Mouse (Mus musculus) forebrain, embryonic 13.5 days (tissue): ENCODE measurements around the gene Rasl10a. TPM values are rescaled to one million over a fixed set of nuclear protein-coding genes. Genes with fewer than 3 reads are reported as not detected.
A peak's percentile ranks its signal among the peaks of the same experiment; 100 is the strongest.
"Not testable (repeated sequence)": the region's sequence is repeated elsewhere in the genome, so short reads cannot be mapped to it uniquely, and the experiment has no call there.

Experiments
- ATAC-seq: fragments of 200-750 bp; cut with Nextera tagmentation; 2 replicates; pipeline ENCODE4 v1.8.0; 2017
- H3K27ac ChIP-seq: fragments of 300-500 bp; sonication (generic); 2 replicates; pipeline ENCODE4 v1.5.1; 2015; ENCODE audit warnings: inconsistent platforms, mild to moderate bottlenecking, moderate library complexity
- H3K27me3 ChIP-seq: fragments of 300-500 bp; sonication (generic); 2 replicates; pipeline ENCODE4 v1.6.1; 2015; ENCODE audit warnings: mild to moderate bottlenecking, inconsistent platforms
- H3K36me3 ChIP-seq: fragments of 300-500 bp; sonication (generic); 2 replicates; pipeline ENCODE4 v1.6.1; 2015; ENCODE audit warnings: mild to moderate bottlenecking, inconsistent platforms; ENCODE audit not compliant: poor library complexity, severe bottlenecking
- H3K4me1 ChIP-seq: fragments of 300-500 bp; sonication (generic); 2 replicates; pipeline ENCODE4 v1.6.1; 2015; ENCODE audit warnings: inconsistent platforms
- H3K4me2 ChIP-seq: fragments of 300-500 bp; sonication (generic); 2 replicates; pipeline ENCODE4 v1.6.1; 2015; ENCODE audit warnings: inconsistent platforms, mild to moderate bottlenecking, moderate library complexity
- H3K4me3 ChIP-seq: fragments of 300-500 bp; sonication (generic); 2 replicates; pipeline ENCODE4 v1.5.1; 2015; ENCODE audit warnings: mild to moderate bottlenecking, inconsistent platforms
- H3K9ac ChIP-seq: fragments of 300-500 bp; sonication (generic); 2 replicates; pipeline ENCODE4 v1.6.1; 2015; ENCODE audit warnings: mild to moderate bottlenecking, inconsistent platforms
- H3K9me3 ChIP-seq: fragments of 300-500 bp; sonication (generic); replicated peaks from 2 replicates; pipeline ENCODE4 v1.6.1; 2016; ENCODE audit warnings: inconsistent platforms
- WGBS: fragments of 180-500 bp; shearing (Covaris S2); methylation state at CpG from one replicate; pipeline ENCODE4 v1.1.7; 2015; 5-methylcytosine and 5-hydroxymethylcytosine counted together
- polyA plus RNA-seq: library from polyadenylated mRNA; unstranded; fragments of >200 nt; fragmentation: Nextera tagmentation; extraction: Ambion mirVana; gene quantifications from 2 replicates; pipeline ENCODE4 v1.2.1, GENCODE M21; 2015

Gene Rasl10a
- polyA plus RNA-seq, 1 experiment from 2014 or later = not detected

DNA sequence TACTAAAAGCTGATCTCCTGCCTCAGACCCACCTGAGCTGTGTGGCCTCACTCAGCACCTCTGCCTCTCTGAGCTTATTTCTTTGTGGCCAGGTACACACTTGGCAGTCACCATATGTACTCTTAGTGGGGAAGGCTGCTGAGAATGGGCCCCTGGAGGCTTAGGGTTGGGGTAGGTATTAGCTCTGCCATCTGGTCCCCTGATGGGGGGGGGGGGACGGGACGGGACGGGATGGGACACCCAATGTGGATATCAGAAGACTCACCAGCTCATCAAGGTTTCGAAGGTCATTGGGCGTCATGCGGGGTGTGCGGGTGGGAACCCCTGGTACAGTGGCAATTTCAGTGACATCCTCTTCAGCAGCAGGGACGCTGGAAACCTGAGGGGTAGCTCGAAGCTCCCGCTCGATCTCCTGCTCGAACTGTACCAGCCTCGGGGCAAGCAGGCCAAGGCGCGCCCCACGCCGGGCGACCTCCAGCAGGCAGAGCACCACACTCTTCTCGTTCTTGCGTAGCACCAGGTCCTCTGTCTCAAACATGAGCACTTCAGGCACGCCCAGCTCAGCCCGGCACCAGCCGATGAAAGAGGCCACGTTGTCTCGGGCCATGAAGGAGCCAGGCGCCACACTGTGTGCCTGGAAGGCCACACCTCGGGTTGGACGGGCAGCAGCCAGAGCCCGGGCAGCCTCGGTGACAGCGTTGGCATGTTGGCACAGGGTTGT, 5.8 kb downstream of the Rasl10a start:
- Histone ChIP-seq H3K4me2 (peak overlapping the region; percentile 87), H3K27me3 (peaks cover 61% of the 10 kb centered on the region), H3K4me1 (peaks cover 49% of the 10 kb centered on the region), H3K9me3 (no peaks in the 10 kb centered on the region), H3K4me3 (peak overlapping the region; percentile 69), H3K27ac (no peak overlapping the region), H3K36me3 (peaks cover 17% of the 10 kb centered on the region), H3K9ac (peak overlapping the region; percentile 82; the same call in 1 of the 2 replicates)
- ATAC-seq = no peak
- 55% methylated on average over 31 of the region's 31 CpGs for WGBS

DNA sequence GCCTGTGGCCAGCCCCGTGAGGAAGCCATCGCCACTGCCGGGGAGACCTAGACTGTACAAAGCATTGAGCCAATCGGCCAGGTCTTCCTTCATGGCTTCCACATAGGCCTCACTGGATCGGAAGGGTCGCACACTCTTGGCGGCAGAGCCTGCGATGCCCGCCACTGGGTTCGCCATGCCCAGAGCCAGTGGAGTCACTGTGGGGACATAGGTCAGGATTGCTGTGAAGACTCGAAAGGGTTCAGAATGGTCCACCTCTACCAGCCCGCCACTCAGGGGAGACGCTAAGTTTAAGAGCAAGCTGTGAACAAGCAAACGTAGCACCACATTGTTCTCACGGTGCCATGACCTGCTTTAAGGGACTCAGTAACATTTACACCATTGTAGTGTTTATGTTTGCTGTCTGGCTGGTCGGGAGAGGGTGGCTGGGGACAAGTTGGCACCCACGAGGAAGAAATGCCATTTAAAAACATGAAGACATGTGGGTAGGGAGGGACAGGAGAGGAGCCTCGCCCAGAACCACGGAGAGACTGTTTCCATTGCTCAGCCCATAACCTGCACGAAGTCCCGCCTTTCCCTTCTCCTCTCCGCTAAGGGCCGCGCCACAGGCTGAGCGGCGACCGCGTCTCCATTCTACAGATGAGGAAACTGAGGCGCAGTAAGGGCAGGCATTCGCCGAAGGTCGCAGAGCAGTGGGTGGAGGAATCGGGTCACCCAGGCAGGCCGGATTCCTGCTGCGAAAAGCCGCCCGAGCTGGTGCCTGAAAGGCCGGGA, 6.5 kb downstream of the Rasl10a start:
- no peak; the same call in 1 of the 2 replicates for ATAC-seq
- WGBS = 16% methylated on average over 38 of the region's 38 CpGs
- no peak overlapping the region for H3K27ac ChIP-seq
- peak overlapping the region; percentile 87 for H3K4me2 ChIP-seq
- peaks cover 45% of the 10 kb centered on the region for H3K4me1 ChIP-seq
- peak overlapping the region; percentile 69 for H3K4me3 ChIP-seq
- peaks cover 53% of the 10 kb centered on the region for H3K27me3 ChIP-seq
- peak overlapping the region; percentile 82 for H3K9ac ChIP-seq
- H3K36me3 ChIP-seq = peaks cover 25% of the 10 kb centered on the region
- H3K9me3 ChIP-seq = no peaks in the 10 kb centered on the region

DNA sequence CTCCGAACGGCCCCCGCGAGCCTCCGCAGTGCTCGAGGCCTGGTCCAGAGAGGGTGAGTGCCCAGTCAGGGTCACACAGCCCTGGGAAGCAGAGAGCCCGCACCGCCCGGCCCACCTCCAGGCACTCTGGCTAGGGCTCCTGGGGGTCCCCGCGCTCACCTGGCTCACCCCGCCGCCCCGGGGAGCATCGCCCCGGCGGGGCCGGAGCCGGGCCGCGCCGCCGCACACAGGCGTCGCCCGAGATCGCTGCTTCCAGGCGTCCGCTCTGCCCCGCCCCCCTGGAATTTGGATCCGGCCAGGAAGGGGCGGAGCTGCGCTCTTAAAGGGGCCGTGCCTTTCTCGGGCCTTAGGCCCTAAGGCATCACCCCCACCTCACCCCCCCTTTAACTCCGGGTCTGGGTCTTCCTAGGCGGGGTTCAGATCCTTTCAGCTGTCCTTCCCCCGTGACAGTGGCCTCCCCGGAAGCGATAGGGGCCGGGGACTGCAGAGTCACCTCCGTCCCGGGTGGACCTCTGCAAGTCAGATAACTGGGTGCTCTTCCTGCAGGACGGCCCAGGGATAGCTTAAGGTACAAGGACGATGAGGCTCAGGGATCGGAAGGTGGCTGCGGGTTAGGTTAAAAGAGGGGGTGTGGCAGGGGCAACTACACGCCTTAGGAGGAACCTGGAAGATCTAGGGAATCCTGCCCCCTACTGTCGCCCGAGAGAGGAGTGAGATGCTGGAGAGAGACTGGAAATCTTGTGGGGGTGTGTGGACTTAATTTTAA, 7.3 kb downstream of the Rasl10a start, which contains the start of gene Gas2l1:
Gas2l1 (minus strand) TSS at position 272 of the 766 bp plus-strand sequence.
- peak; percentile 89 for ATAC-seq
- H3K27me3 ChIP-seq = peaks cover 46% of the 10 kb centered on the region

DNA sequence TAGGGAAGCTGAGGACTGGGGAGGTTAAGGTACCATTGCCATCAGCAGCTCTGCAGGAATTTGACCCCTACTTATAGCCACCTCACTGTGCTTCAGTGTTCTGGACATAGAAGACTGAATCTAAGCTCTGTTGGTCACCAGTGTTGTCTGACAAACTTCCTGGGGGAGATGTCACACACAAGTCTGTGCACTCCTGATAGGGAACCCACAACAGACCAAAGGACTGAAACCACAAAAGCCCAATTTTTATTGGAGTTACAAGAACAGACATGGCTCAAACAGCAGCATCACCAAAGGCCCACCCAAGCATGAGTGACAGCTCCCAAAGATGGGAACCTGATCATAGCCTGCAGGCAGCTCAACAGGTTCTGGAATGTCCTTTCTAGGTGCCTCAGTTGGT, 9.1 kb downstream of the Rasl10a start:
- no peak for ATAC-seq
- H3K9ac ChIP-seq = no peak overlapping the region
- no peaks in the 10 kb centered on the region for H3K9me3 ChIP-seq
- peaks cover 49% of the 10 kb centered on the region for H3K36me3 ChIP-seq
- H3K4me2 ChIP-seq = no peak overlapping the region
- peaks cover 27% of the 10 kb centered on the region for H3K27me3 ChIP-seq
- no peak overlapping the region for H3K4me3 ChIP-seq
- no peak overlapping the region for H3K27ac ChIP-seq
- peaks cover 28% of the 10 kb centered on the region for H3K4me1 ChIP-seq

More for the DNA sequence above, 7.3 kb downstream of the Rasl10a start, which contains the start of gene Gas2l1:
- WGBS = under 1% methylated on average over 39 of the region's 50 CpGs
- Histone ChIP-seq H3K4me1 (peaks cover 41% of the 10 kb centered on the region), H3K9me3 (no peaks in the 10 kb centered on the region), H3K27ac (no peak within 1 kb of the TSS), H3K36me3 (peaks cover 31% of the 10 kb centered on the region), H3K9ac (peak within 1 kb of the TSS; percentile 82), H3K4me3 (peak within 1 kb of the TSS; percentile 69), H3K4me2 (peak within 1 kb of the TSS; percentile 87)

DNA sequence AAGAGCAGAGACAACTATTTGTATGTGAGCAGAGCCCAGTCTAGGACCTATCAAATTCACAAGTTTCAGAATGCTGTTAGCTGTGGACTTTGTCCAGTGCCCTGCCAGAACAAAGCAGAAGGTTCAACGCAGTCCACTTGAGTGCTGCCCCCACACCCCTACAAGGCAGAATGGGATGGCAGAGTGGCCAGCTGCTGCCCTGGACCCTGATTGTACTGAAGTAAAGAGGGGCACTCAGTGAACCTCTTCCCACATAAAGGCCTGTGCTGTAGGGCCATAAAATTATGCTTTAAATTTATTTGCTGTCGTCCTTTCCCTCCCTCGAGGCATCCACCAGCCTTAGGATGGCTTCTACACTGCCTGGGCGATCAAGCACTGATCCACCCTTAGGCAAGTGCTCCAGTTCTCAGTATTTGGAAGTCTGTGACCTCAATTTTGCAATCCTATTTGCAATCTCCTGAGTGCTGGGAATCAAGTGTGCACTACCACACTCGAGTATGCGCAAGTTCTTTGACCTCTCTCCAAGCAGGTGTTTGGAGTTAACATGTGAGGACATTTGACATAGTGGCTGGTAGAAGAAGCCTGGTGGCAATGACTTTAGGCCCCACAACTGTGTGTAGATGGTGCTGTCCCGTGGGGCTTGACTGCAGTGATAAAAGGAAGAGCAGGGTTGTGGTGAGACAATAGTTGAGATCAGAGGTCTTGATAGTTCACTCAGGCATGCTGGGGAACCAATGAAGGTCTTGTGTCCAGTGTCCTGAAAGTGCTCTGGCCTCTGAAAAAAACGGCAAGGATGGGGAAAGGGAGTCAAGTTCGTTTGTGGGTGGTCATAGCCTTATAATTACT, 10.4 kb downstream of the Rasl10a start:
- Histone ChIP-seq H3K9ac (no peak overlapping the region), H3K27me3 (peaks cover 14% of the 10 kb centered on the region), H3K36me3 (peaks cover 57% of the 10 kb centered on the region), H3K9me3 (no peaks in the 10 kb centered on the region), H3K4me3 (no peak overlapping the region), H3K27ac (no peak overlapping the region), H3K4me2 (no peak overlapping the region), H3K4me1 (peaks cover 16% of the 10 kb centered on the region)
- WGBS = 85% methylated on average over 9 of the region's 9 CpGs
- no peak for ATAC-seq

DNA sequence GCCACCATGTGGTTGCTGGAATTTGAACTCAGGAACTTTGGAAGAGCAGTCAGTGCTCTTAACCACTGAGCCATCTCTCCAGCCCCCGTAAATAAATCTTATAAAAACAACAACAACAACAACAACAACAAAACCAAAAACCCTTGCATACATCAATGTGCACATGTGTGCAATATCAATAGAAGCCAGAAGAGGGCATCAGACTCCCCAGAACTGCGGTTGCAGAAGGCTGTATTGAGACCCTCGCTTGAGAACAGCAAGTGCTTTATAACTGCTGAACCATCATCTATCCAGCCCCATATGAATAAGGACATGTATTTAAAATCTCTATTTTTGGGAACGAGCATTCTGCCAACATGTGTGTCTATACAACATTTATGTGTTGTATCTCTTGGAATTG, 17.0 kb downstream of the Rasl10a start:
- Histone ChIP-seq H3K9me3 (no peaks in the 10 kb centered on the region), H3K27ac (no peak overlapping the region), H3K27me3 (no peaks in the 10 kb centered on the region), H3K36me3 (peaks cover 89% of the 10 kb centered on the region), H3K4me1 (no peaks in the 10 kb centered on the region), H3K4me3 (no peak overlapping the region), H3K4me2 (no peak overlapping the region), H3K9ac (no peak overlapping the region)
- no peak for ATAC-seq
- WGBS = 72% methylated on average over 4 of the region's 4 CpGs

DNA sequence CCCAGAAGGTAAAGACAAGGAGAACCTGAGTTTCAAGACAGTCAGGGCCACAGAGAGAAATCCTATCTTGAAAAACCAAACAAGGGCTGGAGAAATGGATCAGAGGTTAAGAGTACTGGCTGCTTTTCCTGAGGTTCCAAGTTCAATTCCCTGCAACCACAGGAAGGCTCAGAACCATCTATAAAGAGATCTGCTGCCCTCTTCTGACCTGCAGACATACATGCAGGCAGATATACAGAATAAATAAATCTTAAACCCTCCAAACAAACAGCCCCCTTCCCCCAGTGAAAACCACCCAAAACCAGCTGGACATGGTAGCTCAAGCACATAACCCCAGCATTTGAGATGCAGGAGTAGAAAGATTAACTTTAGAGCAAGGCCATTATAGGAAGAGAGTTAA, 17.8 kb downstream of the Rasl10a start:
- H3K9me3 ChIP-seq = no peaks in the 10 kb centered on the region
- H3K4me1 ChIP-seq = no peaks in the 10 kb centered on the region
- H3K9ac ChIP-seq = no peak overlapping the region
- no peaks in the 10 kb centered on the region for H3K27me3 ChIP-seq
- no peak overlapping the region for H3K27ac ChIP-seq
- no peak overlapping the region for H3K4me2 ChIP-seq
- H3K4me3 ChIP-seq = no peak overlapping the region
- no peak for ATAC-seq
- peaks cover 89% of the 10 kb centered on the region for H3K36me3 ChIP-seq

DNA sequence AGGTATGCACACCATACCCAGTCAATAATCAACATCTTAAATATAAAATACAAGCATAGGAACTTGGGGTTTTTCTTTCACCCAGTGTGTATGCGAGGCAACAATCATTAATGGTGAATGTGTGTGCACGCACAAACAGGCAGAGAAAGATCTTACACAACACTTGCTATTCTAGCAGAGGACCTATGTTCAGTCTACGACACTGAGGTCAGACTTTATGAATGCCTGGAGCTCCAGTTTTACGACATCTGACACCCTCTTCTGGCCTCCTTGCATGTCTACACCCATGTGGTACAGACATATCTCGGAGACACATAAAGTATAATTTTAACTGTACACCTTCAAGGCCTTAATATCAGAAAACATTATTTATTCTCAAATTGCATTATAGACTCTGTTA, 18.9 kb downstream of the Rasl10a start:
- not testable (repeated sequence) for H3K4me1 ChIP-seq, H3K27me3 ChIP-seq, ATAC-seq, H3K27ac ChIP-seq, H3K4me2 ChIP-seq, H3K9ac ChIP-seq, H3K9me3 ChIP-seq, H3K4me3 ChIP-seq
- peaks cover 84% of the 10 kb centered on the region for H3K36me3 ChIP-seq
- 86% methylated on average over 4 of the region's 5 CpGs for WGBS

DNA sequence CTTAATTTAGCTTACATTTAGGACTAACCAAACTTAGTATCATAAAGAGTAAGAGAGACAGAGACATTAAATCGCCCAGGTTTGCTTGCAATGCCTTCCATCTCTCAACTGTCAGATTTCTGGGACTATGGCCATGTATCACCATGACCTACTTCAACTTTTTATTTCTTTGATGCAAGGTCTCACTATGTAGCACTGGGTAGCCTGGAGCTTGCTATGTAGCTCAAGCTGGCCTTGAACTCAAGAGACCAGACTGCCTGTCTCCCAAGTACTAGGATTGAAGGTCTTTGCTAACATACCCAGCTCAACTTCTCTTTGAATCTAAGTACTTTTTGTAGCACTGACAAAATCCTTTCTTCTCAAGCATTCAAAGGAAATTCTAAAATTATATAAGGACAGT, 31.2 kb downstream of the Rasl10a start:
- Histone ChIP-seq H3K4me1 (0 out of 2 replicates have a peak, but pooled peaks cover 5% of the 10 kb centered on the region), H3K4me3 (no peak overlapping the region), H3K9me3 (no peaks in the 10 kb centered on the region), H3K27me3 (no peaks in the 10 kb centered on the region), H3K9ac (no peak overlapping the region), H3K27ac (no peak overlapping the region), H3K36me3 (peaks cover 81% of the 10 kb centered on the region), H3K4me2 (no peak overlapping the region)
- 95% methylated on average over 1 of the region's 1 CpGs for WGBS
- no peak for ATAC-seq

DNA sequence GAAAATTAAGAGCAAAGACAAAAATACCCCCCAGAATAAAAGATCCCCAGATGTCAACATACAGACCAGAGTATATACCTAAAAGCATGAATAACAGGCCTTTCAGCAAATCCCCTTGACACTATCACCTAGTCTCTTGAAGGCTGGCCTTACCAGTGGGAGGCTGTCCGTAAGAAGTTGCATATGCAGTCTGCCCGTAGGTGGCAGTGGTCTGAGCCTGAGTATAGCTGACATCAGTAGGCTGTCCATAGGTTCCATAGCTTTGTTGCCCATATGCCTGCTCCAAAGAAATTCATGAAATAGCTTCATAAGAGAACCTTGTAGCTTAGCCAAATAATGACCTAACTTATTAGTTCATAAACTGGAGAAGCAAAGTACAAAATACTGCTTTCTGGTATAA, 33.8 kb downstream of the Rasl10a start:
- Histone ChIP-seq H3K9ac (no peak overlapping the region), H3K4me1 (peaks cover 16% of the 10 kb centered on the region), H3K4me3 (no peak overlapping the region), H3K4me2 (no peak overlapping the region), H3K27me3 (no peaks in the 10 kb centered on the region), H3K27ac (no peak overlapping the region), H3K36me3 (peaks cover 55% of the 10 kb centered on the region), H3K9me3 (no peaks in the 10 kb centered on the region)
- no peak for ATAC-seq
- WGBS = 37% methylated on average over 2 of the region's 2 CpGs

DNA sequence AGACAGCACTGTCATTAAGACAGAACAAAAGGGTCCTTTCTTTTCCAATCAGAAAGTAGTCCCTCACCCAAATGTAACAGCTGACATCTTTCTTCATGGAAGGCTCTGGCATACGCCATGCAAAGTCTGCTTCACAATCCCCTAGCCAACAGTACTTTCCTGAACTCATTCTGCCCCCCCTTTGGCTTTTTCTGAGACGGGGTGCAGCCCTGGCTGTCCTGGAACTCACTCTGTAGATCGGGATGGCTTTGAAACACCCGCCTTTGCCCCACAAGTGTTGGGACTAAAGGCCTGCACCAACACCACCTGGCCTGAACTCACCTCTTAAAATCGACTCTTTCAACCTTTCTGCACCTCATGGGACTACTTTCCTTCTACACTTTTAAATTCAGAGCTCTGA, 37.9 kb downstream of the Rasl10a start:
- no peak for ATAC-seq
- Histone ChIP-seq H3K36me3 (peaks cover 18% of the 10 kb centered on the region), H3K9me3 (no peaks in the 10 kb centered on the region), H3K4me1 (peaks cover 35% of the 10 kb centered on the region), H3K27ac (no peak overlapping the region), H3K27me3 (no peaks in the 10 kb centered on the region), H3K9ac (no peak overlapping the region), H3K4me3 (no peak overlapping the region), H3K4me2 (peak overlapping the region; percentile 85; the same call in 1 of the 2 replicates)
- WGBS = 80% methylated on average over 5 of the region's 5 CpGs
